Mouse (Mus musculus): ENCODE results near the gene H2-T22. TPM values are rescaled to one million over a fixed set of nuclear protein-coding genes. Genes with fewer than 3 reads are reported as not detected.
"Not testable (repeated sequence)": the region's sequence is repeated elsewhere in the genome, so short reads cannot be mapped to it uniquely, and the experiment has no call there.

The H2-T22 gene
- total and polyA plus RNA-seq, 3 experiments, result 10.6 to 26.1 (median 16.4) TPM

DNA sequence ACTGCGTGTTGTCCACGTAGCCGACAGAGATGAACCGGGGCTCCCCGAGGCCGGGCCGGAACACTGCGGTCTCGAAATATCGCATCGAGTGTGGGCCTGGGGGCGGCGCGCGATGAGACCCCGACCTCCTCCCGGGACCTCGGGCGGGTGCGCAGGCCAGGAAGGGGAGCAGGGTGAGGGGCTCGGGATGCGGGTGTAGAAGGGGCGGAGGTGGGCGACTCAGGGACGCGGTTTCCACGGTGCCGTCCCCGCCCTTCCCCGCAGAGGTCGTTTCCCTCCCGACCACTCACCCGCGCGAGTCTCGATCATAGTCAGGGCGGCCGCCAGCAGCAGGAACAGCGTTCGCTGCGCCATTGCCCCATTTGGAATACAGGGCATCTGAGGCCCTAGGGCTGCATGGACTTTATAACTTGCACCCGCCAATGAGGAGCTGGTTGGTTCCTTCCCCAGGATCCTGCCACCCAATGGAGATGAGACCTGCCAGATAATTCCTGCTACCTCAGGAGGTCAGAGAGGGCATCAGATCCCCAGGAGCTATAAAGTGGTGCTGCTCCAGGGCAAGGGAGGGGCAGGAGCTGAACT is 41.4 kb upstream of the H2-T22 start:
- Histone ChIP-seq H3K79me2 (replicated peaks; ENCODE audit: control insufficient read depth, extremely low read depth, insufficient read depth, poor library complexity, severe bottlenecking) (no peaks in the 10 kb centered on the region), H3K4me1 (ENCODE audit: control insufficient read depth in 1 of 2, insufficient read depth in 2 of 2) (peaks cover 2 to 4% of the 10 kb centered on the region in 2 experiments; a peak in 1 of 4 replicates), H3K9ac (ENCODE audit: insufficient read depth, low read depth) (peak overlapping the region; percentile 48; the same call in 1 of the 2 replicates), H3K4me2 (ENCODE audit: insufficient read depth, low read depth, poor library complexity, severe bottlenecking) (peak overlapping the region; percentile 68), H3K4me3 (replicated peaks in 1 of 3; ENCODE audit: low read depth in 2 of 3, low read length in 2 of 3, poor library complexity in 1 of 3) (peak overlapping the region; percentile 41 to 69 (median 48)), H3K36me3 (replicated peaks in 1 of 2; ENCODE audit: control insufficient read depth in 1 of 2, insufficient read depth in 1 of 2, low read length in 1 of 2) (no peaks in the 10 kb centered on the region), H3K27ac (ENCODE audit: insufficient read depth, low read depth) (no peak overlapping the region), H3K9me3 (replicated peaks; ENCODE audit: low read length) (no peaks in the 10 kb centered on the region), H3K27me3 (replicated peaks) (peaks cover 9% of the 10 kb centered on the region)
- dilution Hi-C loops (cut with MboI; ENCODE audit: extremely low pct_ligation_motif_present, extremely low pct_unique_long_range_greater_than_20kb, low sequenced_read_pairs) (no loop called here), in situ Hi-C loops (cut with MboI; ENCODE audit: low pct_ligation_motif_present, low pct_unique_long_range_greater_than_20kb, low sequenced_read_pairs) (loop anchor here (10.0 kb wide), 1 partner anchor 759 kb away; the partner anchor contains the start of gene H2-Q1)
- DNase-seq (ENCODE audit: extremely low read depth), result no peak
- TF ChIP-seq ZKSCAN1 (IDR thresholded peaks at IDR 0.05; ENCODE audit: borderline replicate concordance, low read depth, low read length) (no peak), UBTF (IDR thresholded peaks at IDR 0.05; ENCODE audit: low read depth, low read length) (no peak), RAD21 (IDR thresholded peaks at IDR 0.05; ENCODE audit: low read depth, low read length) (no peak)

DNA sequence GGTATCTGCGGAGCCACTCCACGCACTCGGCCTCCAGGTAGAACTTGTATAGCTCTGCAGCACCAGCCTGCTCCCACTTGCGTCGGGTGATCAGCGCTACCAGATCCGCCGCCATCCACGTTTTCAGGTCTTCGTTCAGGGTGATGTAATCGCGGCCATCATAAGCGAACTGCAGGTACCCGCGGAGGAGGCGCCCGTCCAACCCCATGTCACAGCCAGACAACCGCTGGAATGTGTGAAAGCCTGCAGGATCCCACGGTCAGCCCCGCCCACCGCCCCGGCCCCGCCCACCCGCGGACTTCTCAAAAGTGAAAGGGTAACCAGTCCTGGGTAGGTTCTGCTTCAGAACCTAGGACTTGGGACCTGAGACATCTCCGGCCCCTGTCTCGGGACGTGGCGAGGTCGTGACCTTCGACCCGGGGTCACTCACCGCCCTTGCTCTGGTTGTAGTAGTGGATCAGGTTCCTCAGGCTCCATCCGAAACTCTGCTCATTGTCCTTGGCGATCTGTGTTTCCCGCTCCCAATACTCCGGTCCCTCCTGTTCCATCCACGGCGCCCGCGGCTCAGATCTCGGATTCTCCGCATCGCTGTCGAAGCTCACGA is 40.8 kb upstream of the H2-T22 start:
- H3K4me2 ChIP-seq (ENCODE audit: insufficient read depth, low read depth, poor library complexity, severe bottlenecking), result peak overlapping the region; percentile 68
- H3K27ac ChIP-seq (ENCODE audit: insufficient read depth, low read depth), result no peak overlapping the region
- H3K4me3 ChIP-seq (replicated peaks in 1 of 3; ENCODE audit: low read depth in 2 of 3, low read length in 2 of 3, poor library complexity in 1 of 3), result peak overlapping the region; percentile 41 to 69 (median 48)
- H3K9me3 ChIP-seq (replicated peaks; ENCODE audit: low read length), result no peaks in the 10 kb centered on the region
- no peaks in the 10 kb centered on the region for H3K36me3 ChIP-seq (replicated peaks in 1 of 2; ENCODE audit: control insufficient read depth in 1 of 2, insufficient read depth in 1 of 2, low read length in 1 of 2)
- peak overlapping the region; percentile 48; the same call in 1 of the 2 replicates for H3K9ac ChIP-seq (ENCODE audit: insufficient read depth, low read depth)
- H3K27me3 ChIP-seq (replicated peaks), result peaks cover 9% of the 10 kb centered on the region
- dilution Hi-C loops (cut with MboI; ENCODE audit: extremely low pct_ligation_motif_present, extremely low pct_unique_long_range_greater_than_20kb, low sequenced_read_pairs), result no loop called here
- no peaks in the 10 kb centered on the region for H3K79me2 ChIP-seq (replicated peaks; ENCODE audit: control insufficient read depth, extremely low read depth, insufficient read depth, poor library complexity, severe bottlenecking)
- in situ Hi-C loops (cut with MboI; ENCODE audit: low pct_ligation_motif_present, low pct_unique_long_range_greater_than_20kb, low sequenced_read_pairs), result loop anchor here (10.0 kb wide), 1 partner anchor 759 kb away; the partner anchor contains the start of gene H2-Q1
- peaks cover 2 to 4% of the 10 kb centered on the region in 2 experiments; a peak in 1 of 4 replicates for H3K4me1 ChIP-seq (ENCODE audit: control insufficient read depth in 1 of 2, insufficient read depth in 2 of 2)
- TF ChIP-seq ZC3H11A (IDR thresholded peaks at IDR 0.05; ENCODE audit: low read depth, low read length), result no peak
- no peak for TF ChIP-seq USF1 (IDR thresholded peaks at IDR 0.05; ENCODE audit: low read depth, low read length)
- no peak for TF ChIP-seq GABPA (IDR thresholded peaks at IDR 0.05; ENCODE audit: insufficient replicate concordance, low read depth, low read length)
- TF ChIP-seq MAX (IDR thresholded peaks at IDR 0.05; ENCODE audit: low read length), result no peak
- no peak for TF ChIP-seq IRF4 (IDR thresholded peaks at IDR 0.05; ENCODE audit: low read depth, low read length)
- TF ChIP-seq PAX5 (IDR thresholded peaks at IDR 0.05; ENCODE audit: low read length), result no peak
- TF ChIP-seq JUND (conservative IDR thresholded peaks at IDR 0.05; ENCODE audit: low read depth, low read length), result no peak
- no peak for TF ChIP-seq EP300 (IDR thresholded peaks at IDR 0.05; ENCODE audit: low read length)
- no peak for TF ChIP-seq SMC3 (IDR thresholded peaks at IDR 0.05; ENCODE audit: low read depth, low read length)
- no peak for TF ChIP-seq E2F4 (IDR thresholded peaks at IDR 0.05; ENCODE audit: insufficient replicate concordance, low read depth, low read length)
- no peak for TF ChIP-seq SIN3A (IDR thresholded peaks at IDR 0.05; ENCODE audit: low read length)
- no peak for TF ChIP-seq CTCF (conservative IDR thresholded peaks at IDR 0.05 in 1 of 2, IDR thresholded peaks at IDR 0.05 in 1 of 2; ENCODE audit: low read depth in 2 of 2, low read length in 2 of 2)
- TF ChIP-seq MAZ (IDR thresholded peaks at IDR 0.05; ENCODE audit: low read depth, low read length), result no peak
- no peak for TF ChIP-seq UBTF (IDR thresholded peaks at IDR 0.05; ENCODE audit: low read depth, low read length)
- TF ChIP-seq CHD2 (IDR thresholded peaks at IDR 0.05; ENCODE audit: low read length), result no peak
- no peak for TF ChIP-seq MYC (IDR thresholded peaks at IDR 0.05; ENCODE audit: low read depth, low read length)
- TF ChIP-seq KAT2A (IDR thresholded peaks at IDR 0.05; ENCODE audit: insufficient replicate concordance, low read length), result no peak
- TF ChIP-seq MAFK (IDR thresholded peaks at IDR 0.05; ENCODE audit: insufficient replicate concordance, low read length), result no peak
- peak; percentile 18 for DNase-seq (ENCODE audit: extremely low read depth)

DNA sequence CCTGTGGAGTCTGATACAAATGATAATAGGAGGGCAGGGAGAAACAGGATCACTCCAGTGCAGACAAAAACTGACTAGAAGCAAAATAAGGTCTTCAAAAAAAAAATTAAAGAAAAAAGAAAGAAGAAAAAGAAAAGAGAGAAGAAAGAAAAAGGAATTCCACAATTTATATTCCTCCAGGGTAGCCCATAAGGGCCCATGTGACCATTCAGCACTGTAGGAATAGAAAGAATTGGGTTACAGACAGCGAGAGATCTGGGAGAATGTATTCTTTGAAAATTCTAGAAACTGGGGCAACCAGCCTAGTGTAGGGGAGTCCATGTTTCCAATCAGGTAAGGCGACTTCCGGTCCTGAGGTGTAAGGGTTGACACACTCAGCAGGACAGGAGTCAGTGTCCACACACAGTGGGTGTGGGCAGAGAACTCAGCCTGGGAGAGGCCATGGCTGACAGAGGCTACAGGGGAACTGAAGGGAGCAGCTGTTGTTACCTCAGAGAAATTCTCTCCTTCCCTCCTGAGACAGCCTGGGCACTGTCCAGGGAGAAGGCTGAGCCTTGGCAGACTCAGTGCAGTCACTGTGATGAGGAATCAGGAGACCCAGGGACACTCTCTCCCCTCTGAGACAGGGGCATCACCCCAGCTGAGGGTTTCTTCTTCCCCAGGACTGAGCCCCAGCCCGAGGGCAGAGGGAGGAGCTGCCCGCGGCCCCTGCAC is 40.1 kb upstream of the H2-T22 start:
- H3K4me3 ChIP-seq (replicated peaks in 1 of 3; ENCODE audit: low read depth in 2 of 3, low read length in 2 of 3, poor library complexity in 1 of 3); DNase-seq (ENCODE audit: extremely low read depth); H3K79me2 ChIP-seq (replicated peaks; ENCODE audit: control insufficient read depth, extremely low read depth, insufficient read depth, poor library complexity, severe bottlenecking); H3K4me2 ChIP-seq (ENCODE audit: insufficient read depth, low read depth, poor library complexity, severe bottlenecking); H3K36me3 ChIP-seq (replicated peaks in 1 of 2; ENCODE audit: control insufficient read depth in 1 of 2, insufficient read depth in 1 of 2, low read length in 1 of 2); H3K4me1 ChIP-seq (ENCODE audit: control insufficient read depth in 1 of 2, insufficient read depth in 2 of 2); H3K27ac ChIP-seq (ENCODE audit: insufficient read depth, low read depth); H3K9me3 ChIP-seq (replicated peaks; ENCODE audit: low read length); dilution Hi-C loops (cut with MboI; ENCODE audit: extremely low pct_ligation_motif_present, extremely low pct_unique_long_range_greater_than_20kb, low sequenced_read_pairs); H3K9ac ChIP-seq (ENCODE audit: insufficient read depth, low read depth): not testable (repeated sequence)
- peaks cover 11% of the 10 kb centered on the region for H3K27me3 ChIP-seq (replicated peaks)
- in situ Hi-C loops (cut with MboI; ENCODE audit: low pct_ligation_motif_present, low pct_unique_long_range_greater_than_20kb, low sequenced_read_pairs), result loop anchor here (10.0 kb wide), 1 partner anchor 758 kb away; the partner anchor contains the start of gene H2-Q1

All from CH12.LX (cell line).